Mouse (Mus musculus) C2C12 (cell line): ENCODE measurements around the gene Zfp850. TPM values are rescaled to one million over a fixed set of nuclear protein-coding genes. Genes with fewer than 3 reads are reported as not detected.

Experiments used
- H3K27me3 ChIP-seq: one replicate; pipeline ENCODE4 v1.6.1; 2011; ENCODE audit not compliant: control insufficient read depth, insufficient read depth, insufficient read length
- H3K36me3 ChIP-seq: one replicate; pipeline ENCODE4 v1.6.1; 2011; ENCODE audit not compliant: control insufficient read depth, insufficient read depth
- H3K4me3 ChIP-seq: one replicate; pipeline ENCODE4 v1.5.1; 2011; ENCODE audit warnings: mild to moderate bottlenecking, control low read depth; ENCODE audit not compliant: poor library complexity, insufficient read depth, severe bottlenecking
- H3K79me2 ChIP-seq: one replicate; pipeline ENCODE4 v1.6.1; 2011; ENCODE audit not compliant: control insufficient read depth, insufficient read depth
- H3K79me3 ChIP-seq: one replicate; pipeline ENCODE4 v1.6.1; 2011; ENCODE audit warnings: low read depth, control low read depth
- H3ac ChIP-seq: one replicate; pipeline ENCODE3; 2011; ENCODE audit warnings: low read depth; ENCODE audit not compliant: control insufficient read depth, insufficient read length
- CEBPB ChIP-seq: IDR thresholded peaks from one replicate; pipeline ENCODE4 v1.6.1; 2011; ENCODE audit warnings: low read depth, mild to moderate bottlenecking, control low read depth, moderate library complexity
- CTCF ChIP-seq: IDR thresholded peaks from one replicate; pipeline ENCODE4 v1.5.1; 2011; ENCODE audit not compliant: control insufficient read depth, insufficient read depth, insufficient read length
- FOSL1 ChIP-seq: IDR thresholded peaks from one replicate; pipeline ENCODE4 v1.8.0; 2011; ENCODE audit warnings: mild to moderate bottlenecking, low read length; ENCODE audit not compliant: poor library complexity, insufficient read depth, severe bottlenecking
- MAX ChIP-seq: IDR thresholded peaks from one replicate; pipeline ENCODE4 v1.6.1; 2011; ENCODE audit warnings: mild to moderate bottlenecking, control low read depth
- MYOD1 ChIP-seq: IDR thresholded peaks from one replicate; pipeline ENCODE4 v1.6.1; 2011; ENCODE audit warnings: low read depth; ENCODE audit not compliant: control insufficient read depth, insufficient read length
- MYOG ChIP-seq: IDR thresholded peaks from one replicate; pipeline ENCODE4 v1.6.1; 2011; ENCODE audit not compliant: control insufficient read depth, insufficient read length; ENCODE audit errors: extremely low read depth
- USF1 ChIP-seq: IDR thresholded peaks from one replicate; pipeline ENCODE4 v1.6.1; 2011; ENCODE audit warnings: low read depth, mild to moderate bottlenecking, control low read depth, moderate library complexity
- long read RNA-seq, 2 experiments: library from polyadenylated mRNA; unstranded; transcript quantifications; one replicate each; pipeline ENCODE4 v2.0.0; 2019 to 2020
- polyA plus RNA-seq: library from polyadenylated mRNA; unstranded; fragments of >200 nt; fragmentation: generic; extraction: Trizol; gene quantifications from one replicate; pipeline ENCODE4 v1.2.1, GENCODE M21; 2012; ENCODE audit warnings: missing spikeins

The Zfp850 gene
- polyA plus RNA-seq: 0.62 TPM
- long read RNA-seq, experiment 1: 0 reads
- long read RNA-seq, experiment 2, full-length matches to known transcripts: 9 of 24 reads
- long read RNA-seq, experiment 2, partial matches to known transcripts: 2 of 24 reads
- long read RNA-seq, experiment 2, other reads (novel, unspliced or antisense): 13 of 24 reads

DNA sequence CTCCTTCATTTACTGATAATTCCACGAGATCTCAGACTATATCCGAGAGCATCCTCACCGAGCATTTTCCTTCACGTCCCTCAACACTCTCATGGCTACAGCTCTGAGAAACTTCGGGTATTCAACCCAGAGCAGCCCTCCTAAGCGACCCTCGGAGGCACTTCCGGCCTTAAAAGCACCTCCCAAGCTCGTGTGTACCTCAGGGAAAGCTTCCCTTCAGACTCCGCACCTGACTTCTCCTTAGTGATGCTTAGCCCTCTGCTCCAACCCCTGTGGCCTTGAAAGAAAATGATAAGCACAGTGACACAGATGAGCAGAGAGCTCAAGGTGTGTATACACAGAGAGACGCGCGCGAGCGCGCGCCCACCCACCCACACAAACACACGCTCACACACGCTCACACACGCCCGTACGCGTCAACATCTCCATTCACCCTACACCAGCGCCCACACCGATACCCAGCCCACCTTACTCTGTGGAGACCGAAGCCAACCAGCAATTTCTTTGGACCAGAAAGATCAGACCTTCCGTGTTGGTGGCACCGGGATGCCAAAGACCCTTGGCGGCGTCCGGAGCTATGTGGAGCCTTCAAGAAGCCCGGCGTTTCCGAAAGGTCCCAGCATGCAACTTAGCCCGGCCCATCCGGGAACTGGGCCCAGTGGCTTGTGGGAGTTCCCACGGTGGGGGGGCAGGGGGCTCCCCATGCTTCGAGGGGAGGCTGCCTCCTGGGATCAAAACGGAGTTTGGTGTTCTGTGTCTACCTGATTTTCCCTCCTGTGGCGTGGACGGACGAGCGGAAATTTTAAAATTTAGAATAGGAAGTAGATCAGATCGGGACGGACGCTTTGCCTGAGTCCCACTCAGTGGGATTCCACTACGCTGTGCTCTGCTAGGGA, at the start of gene Zfp850:
Gene Zfp850 (minus strand): TSS at position 567 of the 896 bp plus-strand sequence.
- H3K4me3 ChIP-seq: peak within 1 kb of the TSS; percentile 28
- no peaks in the 10 kb centered on the region for H3K36me3 ChIP-seq
- peak within 1 kb of the TSS; percentile 71 for H3ac ChIP-seq
- no peaks in the 10 kb centered on the region for H3K79me2 ChIP-seq
- peaks cover 3% of the 10 kb centered on the region for H3K79me3 ChIP-seq
- no peaks in the 10 kb centered on the region for H3K27me3 ChIP-seq
- TF ChIP-seq MAX (peak; percentile 14), USF1 (no peak)

DNA sequence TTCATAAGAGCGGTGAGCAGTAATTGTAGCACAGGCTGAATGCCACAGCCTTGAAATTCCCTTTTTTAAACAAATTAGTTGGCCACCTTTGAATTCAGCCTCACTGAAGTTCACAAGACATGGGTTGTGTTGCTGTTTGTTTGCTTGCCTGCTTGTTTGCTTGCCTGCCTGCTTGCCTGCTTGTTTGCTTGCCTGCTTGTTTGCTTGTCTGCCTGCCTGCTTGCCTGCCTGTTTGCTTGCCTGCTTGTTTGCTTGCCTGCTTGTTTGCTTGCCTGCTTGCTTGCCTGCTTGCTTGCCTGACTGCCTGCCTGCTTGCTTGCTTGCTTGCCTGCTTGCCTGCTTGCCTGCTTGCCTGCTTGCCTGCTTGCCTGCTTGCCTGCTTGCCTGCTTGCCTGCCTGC, 46.1 kb upstream of the Zfp850 start:
- H3K4me3 ChIP-seq: no peak overlapping the region

DNA sequence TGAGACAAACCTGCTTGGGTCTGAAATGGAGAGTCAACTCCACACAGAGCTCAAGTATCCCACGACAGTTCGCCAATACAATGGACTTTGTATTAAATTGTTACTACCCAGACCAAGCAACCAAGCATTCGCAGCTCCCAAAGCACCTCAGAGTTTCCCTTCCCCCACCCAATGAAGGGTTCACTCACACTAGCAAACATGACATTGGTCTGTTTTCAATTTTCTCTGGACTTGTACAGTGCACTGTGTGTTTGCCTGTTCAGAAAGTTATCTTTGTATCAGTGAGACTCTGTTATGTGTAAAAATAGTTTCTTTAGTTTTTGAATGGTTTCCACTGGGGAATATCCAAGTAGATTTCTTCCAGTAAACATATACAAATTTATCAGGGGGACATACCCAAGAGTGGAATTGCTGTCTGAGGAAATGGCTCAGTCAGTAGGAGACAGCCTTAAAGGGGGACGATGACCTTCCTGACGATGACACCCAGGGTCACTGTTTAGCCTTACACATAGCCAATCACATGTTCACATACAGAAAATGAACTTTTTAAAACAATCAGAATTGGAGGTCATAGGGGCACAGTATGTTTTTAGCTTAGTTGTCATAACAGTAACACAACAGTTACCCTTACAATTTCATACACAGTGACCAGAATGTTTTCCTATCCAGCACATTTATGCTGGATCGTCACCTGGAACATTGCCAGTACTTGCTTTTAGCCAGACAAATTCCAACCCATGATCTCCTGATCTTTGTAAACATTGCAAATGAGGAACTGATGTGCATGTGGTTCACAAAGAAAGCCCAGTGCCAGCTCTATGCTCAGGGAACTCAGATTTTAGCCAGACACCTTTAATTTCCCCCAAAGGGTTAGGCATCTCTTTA, 39.4 kb upstream of the Zfp850 start:
- Histone ChIP-seq H3K4me3 (no peak overlapping the region), H3K36me3 (peaks cover 5% of the 10 kb centered on the region), H3ac (no peak overlapping the region), H3K79me2 (peaks cover 16% of the 10 kb centered on the region), H3K79me3 (peaks cover 14% of the 10 kb centered on the region), H3K27me3 (peaks cover 21% of the 10 kb centered on the region)
- no peak for TF ChIP-seq MAX
- no peak for TF ChIP-seq FOSL1
- TF ChIP-seq MYOG: no peak
- TF ChIP-seq CTCF: no peak
- TF ChIP-seq USF1: no peak
- TF ChIP-seq CEBPB: no peak
- TF ChIP-seq MYOD1: no peak

More for the DNA sequence above, 46.1 kb upstream of the Zfp850 start:
- TF ChIP-seq CEBPB (no peak), MAX (no peak), MYOG (no peak)
- Histone ChIP-seq H3K79me3 (no peaks in the 10 kb centered on the region), H3K36me3 (no peaks in the 10 kb centered on the region), H3ac (no peak overlapping the region), H3K27me3 (peaks cover 55% of the 10 kb centered on the region), H3K79me2 (no peaks in the 10 kb centered on the region)

DNA sequence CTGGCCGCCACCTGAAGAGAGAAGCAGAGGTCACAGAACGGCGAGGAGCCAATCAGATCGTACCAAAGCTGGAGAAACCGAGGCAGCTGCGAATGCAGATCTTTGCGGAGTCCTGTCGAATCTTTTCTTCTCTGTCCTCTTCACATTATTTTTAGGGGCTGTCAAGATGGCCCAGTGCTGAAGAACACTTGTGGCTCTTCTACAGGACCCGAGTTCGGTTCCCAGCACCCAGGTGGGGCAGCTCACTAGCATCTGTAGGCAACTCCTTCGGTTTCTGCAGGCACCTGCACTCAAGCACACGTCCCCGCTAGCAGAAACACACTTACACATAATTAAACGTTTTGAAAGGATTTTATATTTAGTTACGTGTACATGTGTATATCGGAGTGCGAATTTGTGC, 36.7 kb upstream of the Zfp850 start:
- TF ChIP-seq FOSL1 (no peak), USF1 (no peak), CEBPB (no peak), CTCF (no peak), MAX (no peak), MYOG (no peak), MYOD1 (no peak)
- no peak overlapping the region for H3K4me3 ChIP-seq

DNA sequence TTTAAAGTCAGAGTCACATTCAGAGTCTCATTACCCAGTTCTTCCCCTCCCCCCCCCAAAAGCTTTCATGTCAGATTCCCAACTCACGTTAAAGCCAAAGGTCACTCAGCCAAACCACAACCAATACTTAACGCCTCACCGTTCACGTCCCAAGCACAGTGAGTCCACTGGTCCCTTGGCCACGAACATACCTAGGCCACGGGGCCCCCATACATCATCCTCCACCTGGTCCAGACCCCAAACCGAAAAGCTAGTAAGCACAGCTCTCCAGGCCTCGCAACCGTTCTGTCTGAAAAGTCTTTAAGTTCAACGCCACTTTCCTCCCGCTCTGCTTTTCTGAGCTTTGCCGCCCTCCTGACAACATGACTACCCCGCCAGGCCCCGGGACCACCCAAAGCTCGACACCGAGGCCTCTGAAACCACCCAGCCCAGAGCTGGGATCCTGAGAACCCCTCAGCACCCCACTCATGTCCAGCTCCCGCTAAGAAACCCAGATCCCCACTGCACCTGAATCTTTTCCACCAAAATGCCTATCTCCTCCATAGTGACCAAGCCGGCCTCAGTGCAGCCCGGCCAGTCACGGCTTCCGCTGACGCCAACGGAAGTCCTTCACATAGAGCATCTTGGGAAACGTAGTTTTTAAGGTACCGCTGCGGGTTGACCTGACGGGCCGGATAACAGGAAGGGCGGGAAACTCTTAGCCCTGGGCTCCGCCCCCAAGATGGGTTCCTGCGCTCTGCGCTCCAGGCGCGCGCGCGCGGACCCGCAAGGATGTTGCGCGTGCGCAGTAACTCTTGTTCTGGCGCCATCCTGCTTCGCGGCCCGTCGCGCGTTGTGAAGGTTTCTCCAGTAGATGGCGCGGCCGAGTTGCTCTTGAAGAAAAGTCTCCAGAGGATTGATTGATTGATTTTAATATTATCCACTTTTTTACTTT, 35.8 kb upstream of the Zfp850 start, which contains the start of gene Psmc4:
Gene Psmc4 (minus strand): TSS at position 626 of the 934 bp plus-strand sequence.
- peak within 1 kb of the TSS; percentile 98 for H3K4me3 ChIP-seq
- peaks cover 38% of the 10 kb centered on the region for H3K36me3 ChIP-seq
- H3K79me3 ChIP-seq: peaks cover 24% of the 10 kb centered on the region
- TF ChIP-seq MYOG: no peak
- TF ChIP-seq CTCF: peak; percentile 82
- peak within 1 kb of the TSS; percentile 83 for H3ac ChIP-seq
- H3K27me3 ChIP-seq: peaks cover 7% of the 10 kb centered on the region
- H3K79me2 ChIP-seq: peaks cover 34% of the 10 kb centered on the region

More for the DNA sequence above, 36.7 kb upstream of the Zfp850 start:
- Histone ChIP-seq H3K79me2 (peaks cover 34% of the 10 kb centered on the region), H3ac (no peak overlapping the region), H3K27me3 (peaks cover 14% of the 10 kb centered on the region), H3K36me3 (peaks cover 31% of the 10 kb centered on the region), H3K79me3 (peaks cover 22% of the 10 kb centered on the region)
